Mouse (Mus musculus) myocyte (in vitro differentiated cells): ENCODE measurements at regions not wholly inside any gene's neighbourhood (a gene's known extent, or its start where the extent isn't known, plus 50 kb on each side); places are given as distances from the start of the nearest gene placed in this dataset.

Source experiments
- H3K27me3 ChIP-seq: one replicate; pipeline ENCODE4 v1.6.1; 2011; ENCODE audit not compliant: control insufficient read depth, insufficient read depth, insufficient read length
- H3K36me3 ChIP-seq: one replicate; pipeline ENCODE4 v1.6.1; 2011; ENCODE audit not compliant: control insufficient read depth, insufficient read depth
- H3K4me2 ChIP-seq: one replicate; pipeline ENCODE4 v1.6.1; 2011; ENCODE audit warnings: low read depth, control low read depth
- H3K4me3 ChIP-seq: one replicate; pipeline ENCODE4 v1.5.1; 2011; ENCODE audit warnings: mild to moderate bottlenecking, control low read depth, moderate library complexity
- H3K79me2 ChIP-seq: one replicate; pipeline ENCODE4 v1.6.1; 2011; ENCODE audit not compliant: control insufficient read depth, insufficient read depth
- H3ac ChIP-seq: one replicate; pipeline ENCODE4 v1.6.1; 2011; ENCODE audit not compliant: control insufficient read depth, insufficient read length
- CEBPB ChIP-seq: IDR thresholded peaks from 2 replicates; pipeline ENCODE4 v1.6.1; 2011; ENCODE audit warnings: mild to moderate bottlenecking, moderate library complexity; ENCODE audit not compliant: poor library complexity, insufficient read depth, severe bottlenecking
- E2F4 ChIP-seq: IDR thresholded peaks from one replicate; pipeline ENCODE4 v1.6.1; 2011; ENCODE audit warnings: mild to moderate bottlenecking, control low read depth, moderate library complexity; ENCODE audit not compliant: insufficient read depth
- MAX ChIP-seq: IDR thresholded peaks from one replicate; pipeline ENCODE4 v1.6.1; 2011; ENCODE audit warnings: low read depth, mild to moderate bottlenecking, control low read depth
- MYOD1 ChIP-seq, 3 experiments: IDR thresholded peaks; one replicate each; pipeline ENCODE4 v1.6.1; 2011; ENCODE audit warnings: control low read depth in 2 of 3, low read depth in 2 of 3, mild to moderate bottlenecking in 2 of 3, moderate library complexity in 1 of 3; ENCODE audit not compliant: insufficient read length in 2 of 3, control insufficient read depth in 1 of 3
- MYOG ChIP-seq, 3 experiments: IDR thresholded peaks; one replicate each; pipeline ENCODE4 v1.6.1; 2011; ENCODE audit warnings: control low read depth in 2 of 3, low read depth in 2 of 3, mild to moderate bottlenecking in 2 of 3; ENCODE audit not compliant: insufficient read length in 2 of 3, control insufficient read depth in 1 of 3, insufficient read depth in 1 of 3
- POLR2A ChIP-seq: IDR thresholded peaks from one replicate; pipeline ENCODE4 v1.6.1; 2011; ENCODE audit warnings: low read depth, mild to moderate bottlenecking, control low read depth, moderate library complexity; ENCODE audit not compliant: insufficient read length
- POLR2AphosphoS2 ChIP-seq: IDR thresholded peaks from one replicate; pipeline ENCODE4 v1.6.1; 2011; ENCODE audit warnings: low read depth, control low read depth; ENCODE audit not compliant: insufficient read length
- REST ChIP-seq: IDR thresholded peaks from one replicate; pipeline ENCODE4 v1.6.1; 2011; ENCODE audit warnings: mild to moderate bottlenecking, control low read depth, moderate library complexity; ENCODE audit not compliant: insufficient read depth, insufficient read length
- SRF ChIP-seq: IDR thresholded peaks from one replicate; pipeline ENCODE4 v1.6.1; 2011; ENCODE audit warnings: low read depth; ENCODE audit not compliant: control insufficient read depth, insufficient read length
- TCF12 ChIP-seq: IDR thresholded peaks from one replicate; pipeline ENCODE4 v1.6.1; 2011; ENCODE audit warnings: mild to moderate bottlenecking, control low read depth; ENCODE audit not compliant: poor library complexity, insufficient read depth, severe bottlenecking
- TCF3 ChIP-seq: IDR thresholded peaks from one replicate; pipeline ENCODE4 v1.6.1; 2011; ENCODE audit warnings: low read depth, control low read depth; ENCODE audit not compliant: insufficient read length
- USF1 ChIP-seq: IDR thresholded peaks from one replicate; pipeline ENCODE4 v1.6.1; 2011; ENCODE audit warnings: low read depth, mild to moderate bottlenecking, control low read depth, moderate library complexity

GRCm38 (mm10) chr3:120761223-120761622, 410.3 kb downstream of the Rwdd3 start:
- TF ChIP-seq E2F4: no peak
- no peak for TF ChIP-seq MYOG (IDR thresholded peaks at IDR 0.05; ENCODE audit: control insufficient read depth in 1 of 3, insufficient read depth in 1 of 3, insufficient read length in 2 of 3, low read depth in 2 of 3)
- TF ChIP-seq POLR2AphosphoS2: no peak
- no peak for TF ChIP-seq REST
- no peak for TF ChIP-seq TCF3
- Histone ChIP-seq H3K36me3 (no peaks in the 10 kb centered on the region), H3K27me3 (no peaks in the 10 kb centered on the region), H3ac (no peak overlapping the region), H3K4me2 (no peak overlapping the region), H3K4me3 (no peak overlapping the region), H3K79me2 (no peaks in the 10 kb centered on the region)

DNA sequence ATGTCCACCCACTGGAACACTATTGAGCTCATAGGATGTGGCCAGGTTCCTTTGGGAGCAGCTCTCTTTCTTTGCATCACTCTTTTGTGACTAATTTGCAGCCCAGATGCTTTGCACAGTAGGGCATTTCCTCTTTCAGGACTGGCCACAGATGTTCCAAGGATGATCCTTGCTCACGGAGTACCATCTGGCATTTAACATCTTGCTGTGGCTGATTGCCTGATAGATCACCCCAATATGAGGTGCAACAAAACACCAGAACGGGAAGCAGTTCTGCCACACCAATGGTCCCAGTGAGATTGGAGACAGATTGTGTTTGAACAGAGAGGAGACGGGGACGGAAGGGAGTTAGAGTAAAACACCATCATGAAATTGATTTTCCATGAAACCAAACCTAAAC, 423.0 kb downstream of the Rwdd3 start:
- H3K36me3 ChIP-seq: no peaks in the 10 kb centered on the region
- H3ac ChIP-seq: no peak overlapping the region
- H3K79me2 ChIP-seq: no peaks in the 10 kb centered on the region
- no peaks in the 10 kb centered on the region for H3K27me3 ChIP-seq
- no peak overlapping the region for H3K4me2 ChIP-seq
- H3K4me3 ChIP-seq: no peak overlapping the region
- TF ChIP-seq CEBPB (no peak), SRF (no peak), REST (no peak), MAX (no peak), MYOD1 (IDR thresholded peaks at IDR 0.05; ENCODE audit: control insufficient read depth in 1 of 3, insufficient read length in 2 of 3, low read depth in 2 of 3) (no peak), USF1 (no peak), MYOG (IDR thresholded peaks at IDR 0.05; ENCODE audit: control insufficient read depth in 1 of 3, insufficient read depth in 1 of 3, insufficient read length in 2 of 3, low read depth in 2 of 3) (no peak), POLR2AphosphoS2 (no peak), TCF3 (no peak), E2F4 (no peak), POLR2A (no peak), TCF12 (no peak)

DNA sequence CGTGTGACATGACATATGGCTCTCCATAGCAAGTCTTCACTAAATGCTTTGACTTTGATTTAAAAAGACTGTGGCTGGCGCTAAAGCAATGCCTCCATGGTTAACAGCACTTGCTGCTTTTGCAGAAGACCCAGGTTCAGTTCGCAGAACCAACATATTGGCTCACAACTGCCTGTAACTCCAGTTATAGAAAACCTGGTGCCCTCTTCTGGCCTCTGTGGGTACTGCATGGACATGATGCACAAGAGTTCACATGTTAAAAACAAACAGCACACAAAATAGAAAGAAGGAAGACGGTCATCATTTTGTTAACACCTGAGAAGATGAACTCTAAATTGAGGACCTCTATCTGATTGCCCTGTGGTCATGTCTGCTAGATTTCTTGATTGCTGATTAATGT, 423.8 kb downstream of the Rwdd3 start:
- Histone ChIP-seq H3K4me2 (no peak overlapping the region), H3ac (no peak overlapping the region), H3K4me3 (no peak overlapping the region), H3K27me3 (no peaks in the 10 kb centered on the region), H3K36me3 (no peaks in the 10 kb centered on the region), H3K79me2 (no peaks in the 10 kb centered on the region)
- TF ChIP-seq POLR2AphosphoS2: no peak
- TF ChIP-seq E2F4: no peak
- no peak for TF ChIP-seq REST
- TF ChIP-seq MAX: no peak
- TF ChIP-seq POLR2A: no peak
- no peak for TF ChIP-seq SRF
- no peak for TF ChIP-seq TCF3
- no peak for TF ChIP-seq MYOG (IDR thresholded peaks at IDR 0.05; ENCODE audit: control insufficient read depth in 1 of 3, insufficient read depth in 1 of 3, insufficient read length in 2 of 3, low read depth in 2 of 3)
- TF ChIP-seq TCF12: no peak
- TF ChIP-seq MYOD1 (IDR thresholded peaks at IDR 0.05; ENCODE audit: control insufficient read depth in 1 of 3, insufficient read length in 2 of 3, low read depth in 2 of 3): no peak
- TF ChIP-seq USF1: no peak
- TF ChIP-seq CEBPB: no peak

- Histone ChIP-seq H3K4me2 (no peak overlapping the region), H3K36me3 (no peaks in the 10 kb centered on the region), H3K4me3 (no peak overlapping the region), H3K79me2 (no peaks in the 10 kb centered on the region), H3K27me3 (no peaks in the 10 kb centered on the region), H3ac (no peak overlapping the region)
- TF ChIP-seq MYOG (IDR thresholded peaks at IDR 0.05; ENCODE audit: control insufficient read depth in 1 of 3, insufficient read depth in 1 of 3, insufficient read length in 2 of 3, low read depth in 2 of 3) (no peak), SRF (no peak), POLR2A (no peak), CEBPB (no peak), REST (no peak), TCF12 (no peak), USF1 (no peak), MAX (no peak), E2F4 (no peak), TCF3 (no peak), POLR2AphosphoS2 (no peak), MYOD1 (IDR thresholded peaks at IDR 0.05; ENCODE audit: control insufficient read depth in 1 of 3, insufficient read length in 2 of 3, low read depth in 2 of 3) (no peak)
Measured at GRCm38 (mm10) chr3:120733332-120733731, 438.2 kb downstream of the Rwdd3 start.

- no peaks in the 10 kb centered on the region for H3K36me3 ChIP-seq
- H3K4me2 ChIP-seq: no peak overlapping the region
Measured at GRCm38 (mm10) chr3:120732391-120732790, 439.1 kb downstream of the Rwdd3 start.

More at GRCm38 (mm10) chr3:120732391-120732790, 439.1 kb downstream of the Rwdd3 start:
- H3K4me3 ChIP-seq: no peak overlapping the region
- H3ac ChIP-seq: no peak overlapping the region
- no peaks in the 10 kb centered on the region for H3K27me3 ChIP-seq
- no peaks in the 10 kb centered on the region for H3K79me2 ChIP-seq
- TF ChIP-seq MYOD1 (IDR thresholded peaks at IDR 0.05; ENCODE audit: control insufficient read depth in 1 of 3, insufficient read length in 2 of 3, low read depth in 2 of 3) (no peak), SRF (no peak), MAX (no peak), CEBPB (no peak), TCF3 (no peak), MYOG (IDR thresholded peaks at IDR 0.05; ENCODE audit: control insufficient read depth in 1 of 3, insufficient read depth in 1 of 3, insufficient read length in 2 of 3, low read depth in 2 of 3) (no peak), REST (no peak), USF1 (no peak), POLR2AphosphoS2 (no peak)
